Mouse (Mus musculus) megakaryocyte-erythroid progenitor cell, adult 5-6 weeks (primary cell): Measurements from ENCODE around the gene Tstd3. TPM values are rescaled to one million over a fixed set of nuclear protein-coding genes. Genes with fewer than 3 reads are reported as not detected.
"Not testable (repeated sequence)": the region's sequence is repeated elsewhere in the genome, so short reads cannot be mapped to it uniquely, and the experiment has no call there.

Source experiments
- ATAC-seq: replicated peaks from 2 replicates; pipeline ENCODE4 v1.8.0; 2016; ENCODE audit warnings: mild to moderate bottlenecking, inconsistent platforms; ENCODE audit not compliant: severe bottlenecking, poor library complexity, low FRiP score, low TSS enrichment
- total RNA-seq, 2 experiments: library from RNA; stranded (forward) in 1 of 2; stranded (reverse) in 1 of 2; fragments of 200-1000, 215-1000 nt in 1 of 2; fragments of >200 nt in 1 of 2; fragmentation: Nextera tagmentation in 1 of 2; gene quantifications; 2 replicates each; pipeline ENCODE4 v1.2.3; 2014 to 2017

Tstd3 gene
- total RNA-seq, 2 experiments from 2014 or later: 9.8 to 27.1 TPM

- no peak for ATAC-seq
These were observed 8.2 kb downstream of the Tstd3 start for GRCm38 (mm10) chr4:21758860-21759259.

GRCm38 (mm10) chr4:21755123-21755789, 11.8 kb downstream of the Tstd3 start:
- ATAC-seq: peak; percentile 57

GRCm38 (mm10) chr4:21745723-21746122, 21.3 kb downstream of the Tstd3 start:
- no peak for ATAC-seq

- not testable (repeated sequence) for ATAC-seq
These were observed 22.9 kb downstream of the Tstd3 start for GRCm38 (mm10) chr4:21744142-21744541.

GRCm38 (mm10) chr4:21739169-21739568, 27.8 kb downstream of the Tstd3 start:
- peak; percentile 77 for ATAC-seq

- ATAC-seq: peak; percentile 99
These were observed 39.3 kb downstream of the Tstd3 start, which contains the start of gene Ccnc for GRCm38 (mm10) chr4:21727615-21728165. Gene Ccnc, plus strand, starts transcription at chr4:21727701.

- ATAC-seq: peak; percentile 81
These were observed 39.9 kb downstream of the Tstd3 start for GRCm38 (mm10) chr4:21726912-21727614.

- no peak for ATAC-seq
These were observed 44.2 kb downstream of the Tstd3 start for GRCm38 (mm10) chr4:21722752-21723334.

- ATAC-seq: peak; percentile 100
These were observed 54.9 kb downstream of the Tstd3 start for GRCm38 (mm10) chr4:21712147-21712546.

Other genes with a start within 250 kb of the Tstd3 start
- gene Prdm13, start 81.2 kb downstream of the Tstd3 start, total RNA-seq (2014; fragmentation: Nextera tagmentation): not detected in 2 replicates
- not detected in 2 replicates for gene Prdm13, start 81.2 kb downstream of the Tstd3 start, total RNA-seq (2017)
- 27.5 and 28.5 TPM in 2 replicates for gene Ccnc, start 39.5 kb downstream of the Tstd3 start, total RNA-seq (2014; fragmentation: Nextera tagmentation)
- 38.9 and 41.7 TPM in 2 replicates for gene Ccnc, start 39.5 kb downstream of the Tstd3 start, total RNA-seq (2017)
- 40.5 and 63.1 TPM in 2 replicates for gene Usp45, start 56 bp downstream of the Tstd3 start, total RNA-seq (2014; fragmentation: Nextera tagmentation)
- 26.3 and 34.1 TPM in 2 replicates for gene Usp45, start 56 bp downstream of the Tstd3 start, total RNA-seq (2017)
- 208 and 212 TPM in 2 replicates for gene Pnisr, start 80.4 kb upstream of the Tstd3 start, total RNA-seq (2014; fragmentation: Nextera tagmentation)
- 72.4 and 175 TPM in 2 replicates for gene Pnisr, start 80.4 kb upstream of the Tstd3 start, total RNA-seq (2017)
- gene Coq3, start 112.5 kb upstream of the Tstd3 start, total RNA-seq (2014; fragmentation: Nextera tagmentation): 8.7 and 15.1 TPM in 2 replicates
- gene Coq3, start 112.5 kb upstream of the Tstd3 start, total RNA-seq (2017): 19.5 and 28.8 TPM in 2 replicates
- not detected in 2 replicates for gene Faxc, start 164.1 kb upstream of the Tstd3 start, total RNA-seq (2014; fragmentation: Nextera tagmentation)
- not detected in 2 replicates for gene Faxc, start 164.1 kb upstream of the Tstd3 start, total RNA-seq (2017)